Mouse (Mus musculus): Measurements from ENCODE around the gene Uspl1.

GRCm38 (mm10) chr5:149204822-149205221, 20.7 kb downstream of the Uspl1 start:
- no peak for TF ChIP-seq CTCF (IDR thresholded peaks at IDR 0.05; ENCODE audit: borderline replicate concordance, control insufficient read depth, extremely low read depth, insufficient read depth, low read length, poor library complexity)
- no peak for TF ChIP-seq POLR2A (IDR thresholded peaks at IDR 0.05; ENCODE audit: control insufficient read depth, extremely low read depth, insufficient read depth, low read length, poor library complexity)
